Mouse (Mus musculus) embryonic facial prominence, embryonic 14.5 days (tissue): ENCODE results near the gene Slc38a6. TPM values are rescaled to one million over a fixed set of nuclear protein-coding genes. Genes with fewer than 3 reads are reported as not detected.

ENCODE experiments used
- ATAC-seq: fragments of 200-750 bp; cut with Nextera tagmentation; 2 replicates; pipeline ENCODE4 v1.8.0; 2017; ENCODE audit warnings: low read depth, moderate number of reproducible peaks, moderate TSS enrichment
- DNase-seq: peaks from one replicate; pipeline ENCODE4 v3.0.0-alpha.2; 2015; ENCODE audit warnings: low spot score
- H3K27ac ChIP-seq: fragments of 300-500 bp; sonication (generic); replicated peaks from 2 replicates; pipeline ENCODE4 v1.5.1; 2014; ENCODE audit warnings: low read depth, mild to moderate bottlenecking, low read length, moderate library complexity
- H3K27me3 ChIP-seq: fragments of 300-500 bp; sonication (generic); replicated peaks from 2 replicates; pipeline ENCODE4 v1.6.1; 2014; ENCODE audit warnings: low read length; ENCODE audit not compliant: control insufficient read depth, insufficient read depth
- H3K36me3 ChIP-seq: fragments of 300-500 bp; sonication (generic); 2 replicates; pipeline ENCODE4 v1.6.1; 2014; ENCODE audit warnings: low read length, mixed read lengths; ENCODE audit not compliant: control insufficient read depth, insufficient read depth
- H3K4me1 ChIP-seq: fragments of 300-500 bp; sonication (generic); 2 replicates; pipeline ENCODE4 v1.6.1; 2014; ENCODE audit warnings: antibody characterized with exemption, low read length; ENCODE audit not compliant: control insufficient read depth, insufficient read depth
- H3K4me2 ChIP-seq: fragments of 300-500 bp; sonication (generic); 2 replicates; pipeline ENCODE4 v1.6.1; 2014; ENCODE audit warnings: low read depth, mild to moderate bottlenecking, low read length, moderate library complexity, mixed read lengths
- H3K4me3 ChIP-seq: fragments of 300-500 bp; sonication (generic); 2 replicates; pipeline ENCODE4 v1.5.1; 2014; ENCODE audit warnings: low read depth, mild to moderate bottlenecking, low read length
- H3K9ac ChIP-seq: fragments of 300-500 bp; sonication (generic); 2 replicates; pipeline ENCODE4 v1.6.1; 2014; ENCODE audit warnings: low read depth, mild to moderate bottlenecking, low read length, moderate library complexity, mixed read lengths
- H3K9me3 ChIP-seq: fragments of 300-500 bp; sonication (generic); 2 replicates; pipeline ENCODE4 v1.6.1; 2016; ENCODE audit warnings: low read length; ENCODE audit not compliant: control insufficient read depth
- WGBS: fragments of 180-500 bp; shearing (Covaris S2); extraction: QIAGEN DNeasy Blood & Tissue Kit; methylation state at CpG from one replicate; pipeline ENCODE4 v1.1.7; 2014; 5-methylcytosine and 5-hydroxymethylcytosine counted together
- polyA plus RNA-seq: library from polyadenylated mRNA; unstranded; fragments of >200 nt; fragmentation: Nextera tagmentation; extraction: Ambion mirVana; gene quantifications from 2 replicates; pipeline ENCODE4 v1.2.1, GENCODE M21; 2014

Gene Slc38a6
- polyA plus RNA-seq, 1 experiment from 2014 or later = 13.4 TPM

- H3K36me3 ChIP-seq = no peaks in the 10 kb centered on the region
- peaks cover 18% of the 10 kb centered on the region for H3K4me1 ChIP-seq
- peak overlapping the region; percentile 78 for H3K27ac ChIP-seq
- H3K4me2 ChIP-seq = no peak overlapping the region
- no peaks in the 10 kb centered on the region for H3K9me3 ChIP-seq
- WGBS = 13% methylated on average over 6 of the region's 6 CpGs
- H3K27me3 ChIP-seq = no peaks in the 10 kb centered on the region
- H3K9ac ChIP-seq = no peak overlapping the region
- no peak overlapping the region for H3K4me3 ChIP-seq
- DNase-seq = peak; percentile 83
- 0 out of 2 replicates have a peak, but pooled peaks have one; percentile 28 for ATAC-seq
Measured at GRCm38 (mm10) chr12:73393881-73394291, 107.3 kb downstream of the Slc38a6 start.

- H3K9me3 ChIP-seq = no peaks in the 10 kb centered on the region
- no peak overlapping the region for H3K4me2 ChIP-seq
- H3K9ac ChIP-seq = no peak overlapping the region
- DNase-seq (no peak), ATAC-seq (no peak)
- H3K4me1 ChIP-seq = peaks cover 18% of the 10 kb centered on the region
- peak overlapping the region; percentile 78 for H3K27ac ChIP-seq
- no peaks in the 10 kb centered on the region for H3K36me3 ChIP-seq
- no peaks in the 10 kb centered on the region for H3K27me3 ChIP-seq
- no peak overlapping the region for H3K4me3 ChIP-seq
- 78% methylated on average over 5 of the region's 5 CpGs for whole genome bisulfite sequencing
Measured at GRCm38 (mm10) chr12:73394571-73394970, 108.0 kb downstream of the Slc38a6 start.

- no peak overlapping the region for H3K27ac ChIP-seq
- H3K4me3 ChIP-seq = no peak overlapping the region
- no peaks in the 10 kb centered on the region for H3K36me3 ChIP-seq
- no peaks in the 10 kb centered on the region for H3K27me3 ChIP-seq
- ATAC-seq = no peak; the same call in 1 of the 2 replicates
- peaks cover 8% of the 10 kb centered on the region for H3K4me1 ChIP-seq
- WGBS = 30% methylated on average over 4 of the region's 4 CpGs
- no peak overlapping the region for H3K4me2 ChIP-seq
- no peaks in the 10 kb centered on the region for H3K9me3 ChIP-seq
- DNase-seq = no peak
- H3K9ac ChIP-seq = no peak overlapping the region
Measured at GRCm38 (mm10) chr12:73399426-73399825, 112.8 kb downstream of the Slc38a6 start.

- ATAC-seq = 0 out of 2 replicates have a peak, but pooled peaks have one; percentile 31
- no peaks in the 10 kb centered on the region for H3K9me3 ChIP-seq
- DNase-seq = no peak
- H3K4me2 ChIP-seq = no peak overlapping the region
- H3K4me1 ChIP-seq = peaks cover 10% of the 10 kb centered on the region
- no peaks in the 10 kb centered on the region for H3K36me3 ChIP-seq
- H3K27me3 ChIP-seq = no peaks in the 10 kb centered on the region
- no peak overlapping the region for H3K27ac ChIP-seq
- no peak overlapping the region for H3K9ac ChIP-seq
- H3K4me3 ChIP-seq = no peak overlapping the region
- 75% methylated on average over 4 of the region's 4 CpGs for WGBS
Measured at GRCm38 (mm10) chr12:73400481-73401025, 114.0 kb downstream of the Slc38a6 start.

- no peak overlapping the region for H3K4me2 ChIP-seq
- no peak overlapping the region for H3K9ac ChIP-seq
- peaks cover 17% of the 10 kb centered on the region for H3K4me1 ChIP-seq
- WGBS = 69% methylated on average over 3 of the region's 3 CpGs
- H3K36me3 ChIP-seq = no peaks in the 10 kb centered on the region
- H3K9me3 ChIP-seq = no peaks in the 10 kb centered on the region
- DNase-seq (no peak), ATAC-seq (no peak)
- H3K4me3 ChIP-seq = no peak overlapping the region
- H3K27me3 ChIP-seq = no peaks in the 10 kb centered on the region
- H3K27ac ChIP-seq = no peak overlapping the region
Measured at GRCm38 (mm10) chr12:73401520-73402130, 115.0 kb downstream of the Slc38a6 start.

GRCm38 (mm10) chr12:73402137-73402712, 115.6 kb downstream of the Slc38a6 start:
- H3K4me3 ChIP-seq = no peak overlapping the region
- no peaks in the 10 kb centered on the region for H3K9me3 ChIP-seq
- no peak overlapping the region for H3K27ac ChIP-seq
- DNase-seq (no peak), ATAC-seq (no peak)
- H3K4me2 ChIP-seq = no peak overlapping the region
- H3K36me3 ChIP-seq = no peaks in the 10 kb centered on the region
- H3K4me1 ChIP-seq = peaks cover 17% of the 10 kb centered on the region
- H3K27me3 ChIP-seq = no peaks in the 10 kb centered on the region
- no peak overlapping the region for H3K9ac ChIP-seq
- 64% methylated on average over 5 of the region's 5 CpGs for WGBS

GRCm38 (mm10) chr12:73402851-73403665, 116.5 kb downstream of the Slc38a6 start:
- Histone ChIP-seq H3K36me3 (no peaks in the 10 kb centered on the region), H3K4me3 (no peak overlapping the region), H3K9me3 (no peaks in the 10 kb centered on the region), H3K27ac (0 out of 2 replicates have a peak overlapping the region, but pooled peaks have one; percentile 10), H3K4me1 (peaks cover 17% of the 10 kb centered on the region), H3K27me3 (no peaks in the 10 kb centered on the region), H3K4me2 (no peak overlapping the region), H3K9ac (no peak overlapping the region)
- ATAC-seq (no peak), DNase-seq (no peak)
- 76% methylated on average over 11 of the region's 11 CpGs for WGBS
